Mouse (Mus musculus) cerebral cortex, adult 2 months (tissue): ENCODE measurements around the gene Dmrtc1b.

Experiments
- WGBS: fragments of 180-500 bp; shearing (Covaris S2); methylation state at CpG from one replicate; pipeline ENCODE4 v1.1.7; 2018; 5-methylcytosine and 5-hydroxymethylcytosine counted together

The Dmrtc1b gene

GRCm38 (mm10) chrX:102707535-102707934 lies at the start of gene Dmrtc1b, which contains the start of gene Gm9112:
TSS of gene Dmrtc1b (plus strand) at chrX:102707865.
TSS of gene Gm9112 (minus strand) at chrX:102707635.
- WGBS = 84% methylated on average over 10 of the region's 10 CpGs

- WGBS = 24% methylated on average over 3 of the region's 3 CpGs
Measured at GRCm38 (mm10) chrX:102660712-102661111, 47.0 kb upstream of the Dmrtc1b start.

GRCm38 (mm10) chrX:102666641-102667040 lies 41.0 kb upstream of the Dmrtc1b start:
- 72% methylated on average over 2 of the region's 2 CpGs for WGBS

GRCm38 (mm10) chrX:102684706-102685105 lies 23.0 kb upstream of the Dmrtc1b start:
- WGBS = 52% methylated on average over 3 of the region's 3 CpGs

- 85% methylated on average over 4 of the region's 5 CpGs for WGBS
Measured at GRCm38 (mm10) chrX:102686872-102687271, 20.8 kb upstream of the Dmrtc1b start, which contains the start of gene Gm3880. TSS of gene Gm3880 (minus strand) at chrX:102686972.

GRCm38 (mm10) chrX:102689252-102689651 lies 18.4 kb upstream of the Dmrtc1b start:
- 23% methylated on average over 4 of the region's 4 CpGs for WGBS

GRCm38 (mm10) chrX:102700636-102701035 lies 7.0 kb upstream of the Dmrtc1b start:
- WGBS = 83% methylated on average over 3 of the region's 3 CpGs

- WGBS = 73% methylated on average over 6 of the region's 6 CpGs
Measured at GRCm38 (mm10) chrX:102724226-102724625, 16.6 kb downstream of the Dmrtc1b start.
